Mouse (Mus musculus) lung, postnatal 0 days (tissue): ENCODE data around the gene Sipa1l3.

Source experiments
- CTCF ChIP-seq: IDR thresholded peaks from 2 replicates; pipeline ENCODE4 v1.5.1; 2016; ENCODE audit warnings: antibody characterized with exemption, mild to moderate bottlenecking
- EP300 ChIP-seq: IDR thresholded peaks from 2 replicates; pipeline ENCODE4 v1.6.1; 2016; ENCODE audit warnings: antibody characterized with exemption, mild to moderate bottlenecking, control low read depth

DNA sequence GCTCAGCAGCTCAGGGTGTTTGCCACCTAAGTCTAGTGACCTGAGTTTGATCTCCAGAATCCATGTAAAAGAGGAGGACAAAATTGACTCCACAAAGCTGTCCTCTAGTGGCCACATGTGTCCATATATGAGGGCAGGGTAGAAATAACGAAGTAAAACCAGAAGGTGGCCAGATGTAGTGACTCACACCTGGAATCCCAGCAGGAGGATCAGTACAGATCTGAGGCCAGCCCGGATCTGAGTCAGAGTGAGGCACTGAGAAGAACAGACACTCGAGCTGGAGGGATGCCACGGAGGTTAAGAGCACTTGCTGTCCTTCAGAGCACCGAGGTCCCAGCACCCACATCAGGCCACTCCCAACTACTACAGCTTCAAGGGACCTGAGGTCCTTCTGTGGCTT is 68.3 kb downstream of the Sipa1l3 start:
- TF ChIP-seq CTCF (peak; percentile 63), EP300 (no peak; the same call in 1 of the 2 replicates)
